Mouse (Mus musculus): ENCODE results near the gene Gm13289. TPM values are rescaled to one million over a fixed set of nuclear protein-coding genes. Genes with fewer than 3 reads are reported as not detected.
"Not testable (repeated sequence)": the region's sequence is repeated elsewhere in the genome, so short reads cannot be mapped to it uniquely, and the experiment has no call there.

The Gm13289 gene
- polyA plus RNA-seq, 1 experiment from 2014 or later = not detected

DNA sequence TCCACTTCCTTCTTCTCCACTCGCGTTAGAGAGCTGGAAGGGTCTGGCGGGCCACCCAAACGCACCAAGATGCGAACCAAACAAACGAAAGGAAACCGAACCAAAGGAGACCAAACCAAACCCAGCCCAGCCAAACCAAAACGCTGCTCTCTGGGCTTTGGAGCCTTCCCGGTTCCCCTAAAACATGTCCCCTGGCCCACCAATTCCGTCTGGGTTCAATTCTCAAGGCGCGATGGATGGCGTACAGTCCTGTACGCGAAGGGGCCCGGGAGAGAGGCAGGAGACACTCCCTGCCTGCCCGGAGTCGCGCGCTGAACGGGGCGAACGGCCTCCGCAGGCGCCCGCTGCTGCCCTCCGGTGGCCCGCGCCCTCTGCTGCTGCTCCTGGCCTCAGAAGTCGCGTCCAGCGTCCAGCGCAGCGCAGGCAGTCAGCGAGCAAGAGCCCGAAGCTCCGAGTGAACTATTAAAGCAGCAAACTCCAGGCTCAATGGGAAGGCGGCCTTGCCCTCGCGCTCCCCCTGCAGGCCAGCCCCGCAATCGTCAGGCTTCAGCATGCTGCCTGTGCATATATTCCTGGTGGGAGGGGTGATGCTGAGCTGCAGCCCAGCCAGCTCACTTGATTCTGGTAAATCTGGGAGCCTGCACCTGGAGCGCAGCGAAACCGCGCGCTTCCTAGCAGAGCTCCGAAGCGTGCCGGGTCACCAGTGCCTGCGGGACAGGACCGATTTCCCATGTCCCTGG lies 17.4 kb downstream of the Gm13289 start, which contains the start of gene Gm13275:
Gm13275 (plus strand) TSS at position 552 of the 740 bp plus-strand sequence.
- H3K36me3 ChIP-seq (ENCODE audit: control insufficient read depth, insufficient read depth, low read length); H3K9me3 ChIP-seq (ENCODE audit: control insufficient read depth, low read length); H3K27ac ChIP-seq (replicated peaks; ENCODE audit: low read depth, low read length); ATAC-seq (ENCODE audit: low FRiP score, low TSS enrichment); H3K4me2 ChIP-seq (ENCODE audit: low read length); H3K4me1 ChIP-seq (ENCODE audit: control insufficient read depth, insufficient read depth, low read length); DNase-seq; H3K9ac ChIP-seq (replicated peaks; ENCODE audit: low read length); H3K27me3 ChIP-seq (ENCODE audit: control insufficient read depth, insufficient read depth, low read length); H3K4me3 ChIP-seq (replicated peaks; ENCODE audit: low read depth, low read length): not testable (repeated sequence)
- 0% methylated on average over 10 of the region's 52 CpGs for WGBS

DNA sequence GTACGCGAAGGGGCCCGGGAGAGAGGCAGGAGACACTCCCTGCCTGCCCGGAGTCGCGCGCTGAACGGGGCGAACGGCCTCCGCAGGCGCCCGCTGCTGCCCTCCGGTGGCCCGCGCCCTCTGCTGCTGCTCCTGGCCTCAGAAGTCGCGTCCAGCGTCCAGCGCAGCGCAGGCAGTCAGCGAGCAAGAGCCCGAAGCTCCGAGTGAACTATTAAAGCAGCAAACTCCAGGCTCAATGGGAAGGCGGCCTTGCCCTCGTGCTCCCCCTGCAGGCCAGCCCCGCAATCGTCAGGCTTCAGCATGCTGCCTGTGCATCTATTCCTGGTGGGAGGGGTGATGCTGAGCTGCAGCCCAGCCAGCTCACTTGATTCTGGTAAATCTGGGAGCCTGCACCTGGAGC lies 20.4 kb downstream of the Gm13289 start, which contains the start of gene Gm13279:
Gm13279 (plus strand) TSS at position 301 of the 400 bp plus-strand sequence.
- not testable (repeated sequence) for ATAC-seq (ENCODE audit: low FRiP score, low TSS enrichment); H3K36me3 ChIP-seq (ENCODE audit: control insufficient read depth, insufficient read depth, low read length); H3K9ac ChIP-seq (replicated peaks; ENCODE audit: low read length); DNase-seq; H3K27ac ChIP-seq (replicated peaks; ENCODE audit: low read depth, low read length); H3K4me1 ChIP-seq (ENCODE audit: control insufficient read depth, insufficient read depth, low read length); H3K4me2 ChIP-seq (ENCODE audit: low read length); H3K4me3 ChIP-seq (replicated peaks; ENCODE audit: low read depth, low read length); H3K27me3 ChIP-seq (ENCODE audit: control insufficient read depth, insufficient read depth, low read length); H3K9me3 ChIP-seq (ENCODE audit: control insufficient read depth, low read length)
- WGBS = no CpG with 5 or more reads among the region's 28 CpGs

DNA sequence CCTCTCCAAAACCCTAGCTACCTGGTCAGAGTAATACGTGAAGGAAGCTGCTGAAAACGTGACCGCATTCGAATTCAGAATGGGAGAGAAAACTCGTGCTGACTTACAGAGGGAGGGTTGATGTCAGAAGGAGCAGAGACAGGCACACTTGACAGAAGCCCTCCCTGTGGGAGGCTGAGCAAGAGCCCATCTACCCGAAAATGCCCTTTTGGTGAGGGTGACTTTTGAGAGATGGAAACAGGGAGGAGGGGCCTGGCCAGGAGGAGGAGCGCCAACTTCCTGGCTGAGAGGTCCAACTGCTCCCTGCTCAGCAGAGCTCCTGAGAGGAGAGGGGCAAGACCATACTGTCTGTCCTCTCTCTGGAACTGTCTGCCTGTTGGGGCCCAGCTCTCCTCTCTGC lies 22.6 kb downstream of the Gm13289 start, which contains the start of gene Gm13285:
Gm13285 (plus strand) TSS at position 301 of the 400 bp plus-strand sequence.
- 14% methylated on average over 3 of the region's 7 CpGs for WGBS
- not testable (repeated sequence) for H3K4me3 ChIP-seq (replicated peaks; ENCODE audit: low read depth, low read length); H3K4me2 ChIP-seq (ENCODE audit: low read length); ATAC-seq (ENCODE audit: low FRiP score, low TSS enrichment); H3K36me3 ChIP-seq (ENCODE audit: control insufficient read depth, insufficient read depth, low read length); H3K9me3 ChIP-seq (ENCODE audit: control insufficient read depth, low read length); H3K27me3 ChIP-seq (ENCODE audit: control insufficient read depth, insufficient read depth, low read length); H3K27ac ChIP-seq (replicated peaks; ENCODE audit: low read depth, low read length); H3K9ac ChIP-seq (replicated peaks; ENCODE audit: low read length); DNase-seq; H3K4me1 ChIP-seq (ENCODE audit: control insufficient read depth, insufficient read depth, low read length)

DNA sequence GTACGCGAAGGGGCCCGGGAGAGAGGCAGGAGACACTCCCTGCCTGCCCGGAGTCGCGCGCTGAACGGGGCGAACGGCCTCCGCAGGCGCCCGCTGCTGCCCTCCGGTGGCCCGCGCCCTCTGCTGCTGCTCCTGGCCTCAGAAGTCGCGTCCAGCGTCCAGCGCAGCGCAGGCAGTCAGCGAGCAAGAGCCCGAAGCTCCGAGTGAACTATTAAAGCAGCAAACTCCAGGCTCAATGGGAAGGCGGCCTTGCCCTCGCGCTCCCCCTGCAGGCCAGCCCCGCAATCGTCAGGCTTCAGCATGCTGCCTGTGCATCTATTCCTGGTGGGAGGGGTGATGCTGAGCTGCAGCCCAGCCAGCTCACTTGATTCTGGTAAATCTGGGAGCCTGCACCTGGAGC lies 26.2 kb downstream of the Gm13289 start, which contains the start of gene Gm13287:
Gm13287 (plus strand) TSS at position 301 of the 400 bp plus-strand sequence.
- H3K27ac ChIP-seq (replicated peaks; ENCODE audit: low read depth, low read length); H3K4me1 ChIP-seq (ENCODE audit: control insufficient read depth, insufficient read depth, low read length); ATAC-seq (ENCODE audit: low FRiP score, low TSS enrichment); H3K27me3 ChIP-seq (ENCODE audit: control insufficient read depth, insufficient read depth, low read length); DNase-seq; H3K4me3 ChIP-seq (replicated peaks; ENCODE audit: low read depth, low read length); H3K4me2 ChIP-seq (ENCODE audit: low read length); H3K9ac ChIP-seq (replicated peaks; ENCODE audit: low read length); H3K9me3 ChIP-seq (ENCODE audit: control insufficient read depth, low read length); H3K36me3 ChIP-seq (ENCODE audit: control insufficient read depth, insufficient read depth, low read length): not testable (repeated sequence)
- no CpG with 5 or more reads among the region's 29 CpGs for WGBS

DNA sequence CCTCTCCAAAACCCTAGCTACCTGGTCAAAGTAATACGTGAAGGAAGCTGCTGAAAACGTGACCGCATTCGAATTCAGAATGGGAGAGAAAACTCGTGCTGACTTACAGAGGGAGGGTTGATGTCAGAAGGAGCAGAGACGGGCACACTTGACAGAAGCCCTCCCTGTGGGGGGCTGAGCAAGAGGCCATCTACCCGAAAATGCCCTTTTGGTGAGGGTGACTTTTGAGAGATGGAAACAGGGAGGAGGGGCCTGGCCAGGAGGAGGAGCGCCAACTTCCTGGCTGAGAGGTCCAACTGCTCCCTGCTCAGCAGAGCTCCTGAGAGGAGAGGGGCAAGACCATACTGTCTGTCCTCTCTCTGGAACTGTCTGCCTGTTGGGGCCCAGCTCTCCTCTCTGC lies 28.5 kb downstream of the Gm13289 start, which contains the start of gene Gm13288:
Gm13288 (plus strand) TSS at position 301 of the 400 bp plus-strand sequence.
- WGBS = no CpG with 5 or more reads among the region's 8 CpGs
- H3K27ac ChIP-seq (replicated peaks; ENCODE audit: low read depth, low read length); DNase-seq; H3K9me3 ChIP-seq (ENCODE audit: control insufficient read depth, low read length); H3K4me1 ChIP-seq (ENCODE audit: control insufficient read depth, insufficient read depth, low read length); H3K36me3 ChIP-seq (ENCODE audit: control insufficient read depth, insufficient read depth, low read length); ATAC-seq (ENCODE audit: low FRiP score, low TSS enrichment); H3K9ac ChIP-seq (replicated peaks; ENCODE audit: low read length); H3K27me3 ChIP-seq (ENCODE audit: control insufficient read depth, insufficient read depth, low read length): not testable (repeated sequence)
- Histone ChIP-seq H3K4me2 (ENCODE audit: low read length) (peak within 1 kb of the TSS; percentile 38), H3K4me3 (replicated peaks; ENCODE audit: low read depth, low read length) (0 out of 2 replicates have a peak within 1 kb of the TSS, but pooled peaks have one; percentile 14)

DNA sequence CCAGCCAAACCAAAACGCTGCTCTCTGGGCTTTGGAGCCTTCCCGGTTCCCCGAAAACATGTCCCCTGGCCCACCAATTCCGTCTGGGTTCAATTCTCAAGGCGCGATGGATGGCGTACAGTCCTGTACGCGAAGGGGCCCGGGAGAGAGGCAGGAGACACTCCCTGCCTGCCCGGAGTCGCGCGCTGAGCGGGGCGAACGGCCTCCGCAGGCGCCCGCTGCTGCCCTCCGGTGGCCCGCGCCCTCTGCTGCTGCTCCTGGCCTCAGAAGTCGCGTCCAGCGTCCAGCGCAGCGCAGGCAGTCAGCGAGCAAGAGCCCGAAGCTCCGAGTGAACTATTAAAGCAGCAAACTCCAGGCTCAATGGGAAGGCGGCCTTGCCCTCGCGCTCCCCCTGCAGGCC lies 29.0 kb downstream of the Gm13289 start:
- WGBS = 0% methylated on average over 3 of the region's 34 CpGs
- Histone ChIP-seq H3K4me2 (ENCODE audit: low read length) (peak overlapping the region; percentile 38), H3K4me3 (replicated peaks; ENCODE audit: low read depth, low read length) (0 out of 2 replicates have a peak overlapping the region, but pooled peaks have one; percentile 14)
- not testable (repeated sequence) for H3K4me1 ChIP-seq (ENCODE audit: control insufficient read depth, insufficient read depth, low read length); H3K9me3 ChIP-seq (ENCODE audit: control insufficient read depth, low read length); H3K27me3 ChIP-seq (ENCODE audit: control insufficient read depth, insufficient read depth, low read length); DNase-seq; ATAC-seq (ENCODE audit: low FRiP score, low TSS enrichment); H3K9ac ChIP-seq (replicated peaks; ENCODE audit: low read length); H3K27ac ChIP-seq (replicated peaks; ENCODE audit: low read depth, low read length); H3K36me3 ChIP-seq (ENCODE audit: control insufficient read depth, insufficient read depth, low read length)

DNA sequence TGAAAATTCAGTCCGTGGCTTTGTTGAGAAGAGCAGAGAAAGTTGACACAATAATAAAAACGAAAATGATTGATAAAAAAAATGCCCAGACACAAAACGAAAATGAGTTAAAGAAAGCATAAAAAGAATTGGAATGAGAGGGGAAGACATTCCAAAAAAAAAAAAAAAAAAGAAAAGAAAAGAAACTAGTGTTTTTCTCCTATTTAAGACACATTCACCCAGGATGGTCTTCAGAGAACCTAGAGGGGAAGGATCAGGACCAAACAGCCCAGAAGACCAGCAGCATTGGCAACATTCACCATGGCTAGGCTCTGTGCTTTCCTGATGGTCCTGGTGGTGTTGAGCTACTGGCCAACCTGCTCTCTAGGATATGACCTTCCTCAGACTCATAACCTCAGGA lies 39.2 kb downstream of the Gm13289 start, which contains the start of gene Ifna7:
Ifna7 (plus strand) TSS at position 301 of the 400 bp plus-strand sequence.
- no peaks in the 10 kb centered on the region for H3K27me3 ChIP-seq (ENCODE audit: control insufficient read depth, insufficient read depth, low read length)
- ATAC-seq (ENCODE audit: low FRiP score, low TSS enrichment) = no peak
- no peak within 1 kb of the TSS for H3K9ac ChIP-seq (replicated peaks; ENCODE audit: low read length)
- H3K4me3 ChIP-seq (replicated peaks; ENCODE audit: low read depth, low read length) = no peak within 1 kb of the TSS
- H3K4me2 ChIP-seq (ENCODE audit: low read length) = no peak within 1 kb of the TSS
- no peaks in the 10 kb centered on the region for H3K9me3 ChIP-seq (ENCODE audit: control insufficient read depth, low read length)
- no peaks in the 10 kb centered on the region for H3K4me1 ChIP-seq (ENCODE audit: control insufficient read depth, insufficient read depth, low read length)
- H3K36me3 ChIP-seq (ENCODE audit: control insufficient read depth, insufficient read depth, low read length) = no peaks in the 10 kb centered on the region
- 66% methylated on average over 3 of the region's 3 CpGs for WGBS
- DNase-seq = no peak
- H3K27ac ChIP-seq (replicated peaks; ENCODE audit: low read depth, low read length) = no peak within 1 kb of the TSS

DNA sequence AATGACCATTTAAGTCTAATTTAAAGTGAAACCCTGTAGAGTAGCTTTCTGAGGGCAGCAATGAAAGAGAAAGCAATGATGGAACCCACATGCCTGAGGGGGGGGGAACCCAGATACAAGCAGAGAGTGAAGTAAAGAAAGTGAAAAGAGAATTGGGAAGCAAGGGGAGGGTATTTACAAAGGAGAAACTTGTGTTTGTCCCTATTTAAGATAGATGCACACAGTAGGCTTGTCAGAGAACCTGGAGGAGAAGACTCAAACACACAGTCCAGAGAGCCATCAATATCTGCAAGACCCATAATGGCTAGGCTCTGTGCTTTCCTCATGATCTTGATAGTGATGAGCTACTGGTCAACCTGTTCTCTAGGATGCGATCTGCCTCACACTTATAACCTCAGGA lies 42.9 kb downstream of the Gm13289 start, which contains the start of gene Ifna11:
Ifna11 (plus strand) TSS at position 301 of the 400 bp plus-strand sequence.
- H3K4me3 ChIP-seq (replicated peaks; ENCODE audit: low read depth, low read length) = no peak within 1 kb of the TSS
- no peak within 1 kb of the TSS for H3K9ac ChIP-seq (replicated peaks; ENCODE audit: low read length)
- no peaks in the 10 kb centered on the region for H3K36me3 ChIP-seq (ENCODE audit: control insufficient read depth, insufficient read depth, low read length)
- no peak within 1 kb of the TSS for H3K4me2 ChIP-seq (ENCODE audit: low read length)
- H3K27ac ChIP-seq (replicated peaks; ENCODE audit: low read depth, low read length) = no peak within 1 kb of the TSS
- no peak for ATAC-seq (ENCODE audit: low FRiP score, low TSS enrichment)
- DNase-seq = no peak
- H3K9me3 ChIP-seq (ENCODE audit: control insufficient read depth, low read length) = no peaks in the 10 kb centered on the region
- 97% methylated on average over 1 of the region's 1 CpGs for WGBS
- no peaks in the 10 kb centered on the region for H3K27me3 ChIP-seq (ENCODE audit: control insufficient read depth, insufficient read depth, low read length)
- H3K4me1 ChIP-seq (ENCODE audit: control insufficient read depth, insufficient read depth, low read length) = no peaks in the 10 kb centered on the region
